Mouse (Mus musculus) bone marrow macrophage, adult 2 months (primary cell): ENCODE results near the gene Fkbp5.

Source experiments
- CTCF ChIP-seq: IDR thresholded peaks from 2 replicates; pipeline ENCODE4 v1.5.1; 2012; ENCODE audit warnings: low read depth, mild to moderate bottlenecking, low read length, moderate library complexity
- POLR2A ChIP-seq: IDR thresholded peaks from 2 replicates; pipeline ENCODE4 v1.6.1; 2012; ENCODE audit warnings: mild to moderate bottlenecking, low read depth, low read length, borderline replicate concordance

DNA sequence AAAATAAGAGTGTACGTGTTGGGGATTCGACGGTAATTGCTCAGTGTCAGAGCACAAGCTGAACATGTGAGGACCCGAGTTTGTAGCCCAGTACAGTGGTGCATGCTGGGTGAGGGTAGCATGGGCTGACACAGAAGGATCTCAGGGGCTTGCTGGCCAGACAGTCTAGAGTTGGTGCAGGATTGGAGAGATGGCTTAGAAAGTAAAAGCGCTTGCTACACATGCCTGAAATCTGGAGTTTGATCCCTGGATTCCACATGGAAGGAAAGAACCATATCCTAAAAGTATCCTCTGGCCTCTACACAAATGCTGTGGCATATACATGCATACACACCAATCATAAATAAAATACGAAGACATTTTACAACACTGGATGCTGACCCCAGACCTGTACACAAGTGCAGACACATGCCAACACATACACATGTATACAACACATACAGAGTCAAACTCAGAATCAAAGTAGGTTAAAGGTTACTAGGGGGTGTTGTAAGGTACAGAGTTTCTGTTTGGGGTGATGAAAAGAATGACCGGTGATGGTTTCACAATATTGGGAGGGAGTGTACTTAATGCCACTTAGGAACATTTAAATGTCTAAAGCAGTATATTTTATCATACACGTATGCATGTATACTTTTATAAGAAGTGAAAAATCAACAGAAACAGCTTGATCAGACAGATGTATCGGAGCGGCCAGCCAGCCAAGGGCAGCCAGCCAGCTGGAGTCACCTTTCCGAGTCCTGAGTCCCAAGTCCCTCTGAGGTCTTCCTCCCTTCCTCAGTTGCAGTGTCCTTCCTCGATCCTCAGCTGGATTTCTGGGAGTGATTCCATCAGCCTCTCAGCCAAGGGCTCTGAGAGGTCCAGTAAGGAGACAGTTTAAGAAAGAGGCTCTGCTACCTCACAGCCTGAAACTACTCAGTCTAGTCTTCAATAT is 71.2 kb downstream of the Fkbp5 start:
- TF ChIP-seq POLR2A (no peak), CTCF (no peak)
